Mouse (Mus musculus) megakaryocyte, embryonic 14.5 days (primary cell): ENCODE measurements around the gene Cacna1e.

Experiments
- FLI1 ChIP-seq: IDR thresholded peaks from 2 replicates; pipeline ENCODE4 v1.6.1; 2012; ENCODE audit warnings: low read length, inconsistent platforms, mixed read lengths
- GATA1 ChIP-seq: IDR thresholded peaks from 3 replicates; pipeline ENCODE4 v1.6.1; 2012; ENCODE audit warnings: mixed read lengths, low read length, inconsistent platforms, borderline replicate concordance

GRCm38 (mm10) chr1:154677677-154678076, 206.6 kb downstream of the Cacna1e start:
- TF ChIP-seq GATA1 = no peak
- no peak for TF ChIP-seq FLI1
